Mouse (Mus musculus) heart, embryonic 12.5 days (tissue): ENCODE results near the gene Ccl6. TPM values are rescaled to one million over a fixed set of nuclear protein-coding genes. Genes with fewer than 3 reads are reported as not detected.

Experiments
- ATAC-seq: fragments of 200-750 bp; cut with Nextera tagmentation; 2 replicates; pipeline ENCODE4 v1.8.0; 2017; ENCODE audit warnings: moderate TSS enrichment, moderate library complexity; ENCODE audit not compliant: insufficient number of reproducible peaks, low FRiP score
- H3K27ac ChIP-seq: fragments of 300-500 bp; sonication (generic); 2 replicates; pipeline ENCODE4 v1.5.1; 2016; ENCODE audit warnings: mild to moderate bottlenecking, moderate library complexity; ENCODE audit not compliant: poor library complexity, severe bottlenecking
- H3K27me3 ChIP-seq: fragments of 300-500 bp; sonication (generic); replicated peaks from 2 replicates; pipeline ENCODE4 v1.6.1; 2016; ENCODE audit warnings: mild to moderate bottlenecking, moderate library complexity
- H3K36me3 ChIP-seq: fragments of 300-500 bp; sonication (generic); 2 replicates; pipeline ENCODE4 v1.6.1; 2016; ENCODE audit warnings: mild to moderate bottlenecking, moderate library complexity
- H3K4me1 ChIP-seq: fragments of 300-500 bp; sonication (generic); replicated peaks from 2 replicates; pipeline ENCODE4 v1.6.1; 2016; ENCODE audit warnings: mild to moderate bottlenecking
- H3K4me2 ChIP-seq: fragments of 300-500 bp; sonication (generic); 2 replicates; pipeline ENCODE4 v1.6.1; 2016; ENCODE audit warnings: mild to moderate bottlenecking, moderate library complexity
- H3K4me3 ChIP-seq: fragments of 300-500 bp; sonication (generic); 2 replicates; pipeline ENCODE4 v1.5.1; 2016; ENCODE audit warnings: mild to moderate bottlenecking
- H3K9ac ChIP-seq: fragments of 300-500 bp; sonication (generic); 2 replicates; pipeline ENCODE4 v1.6.1; 2016; ENCODE audit warnings: mild to moderate bottlenecking, moderate library complexity
- H3K9me3 ChIP-seq: fragments of 300-500 bp; sonication (generic); replicated peaks from 2 replicates; pipeline ENCODE4 v1.6.1; 2016; ENCODE audit warnings: mild to moderate bottlenecking, moderate library complexity
- WGBS: fragments of 180-500 bp; shearing (Covaris S2); methylation state at CpG from one replicate; pipeline ENCODE4 v1.1.7; 2016; 5-methylcytosine and 5-hydroxymethylcytosine counted together
- polyA plus RNA-seq: library from polyadenylated mRNA; unstranded; fragments of >200 nt; fragmentation: Nextera tagmentation; extraction: Ambion mirVana; gene quantifications from 2 replicates; pipeline ENCODE4 v1.2.1, GENCODE M21; 2016

The Ccl6 gene
- polyA plus RNA-seq, 1 experiment from 2014 or later, result 1.5 TPM

GRCm38 (mm10) chr11:83576927-83577555 lies 15.8 kb downstream of the Ccl6 start:
- Histone ChIP-seq H3K4me1 (no peaks in the 10 kb centered on the region), H3K27me3 (no peaks in the 10 kb centered on the region), H3K27ac (no peak overlapping the region), H3K4me2 (no peak overlapping the region), H3K4me3 (no peak overlapping the region), H3K9me3 (no peaks in the 10 kb centered on the region), H3K9ac (no peak overlapping the region), H3K36me3 (no peaks in the 10 kb centered on the region)
- WGBS, result 77% methylated on average over 4 of the region's 4 CpGs
- ATAC-seq, result no peak

GRCm38 (mm10) chr11:83572834-83573233 lies 20.1 kb downstream of the Ccl6 start:
- Histone ChIP-seq H3K4me2 (no peak overlapping the region), H3K9me3 (no peaks in the 10 kb centered on the region), H3K4me1 (no peaks in the 10 kb centered on the region), H3K27ac (no peak overlapping the region), H3K36me3 (no peaks in the 10 kb centered on the region), H3K9ac (no peak overlapping the region), H3K27me3 (peaks cover 6% of the 10 kb centered on the region; the same call in 1 of the 2 replicates), H3K4me3 (no peak overlapping the region)
- ATAC-seq, result no peak
- 60% methylated on average over 9 of the region's 9 CpGs for WGBS

GRCm38 (mm10) chr11:83572223-83572622 lies 20.7 kb downstream of the Ccl6 start:
- no peak overlapping the region for H3K4me2 ChIP-seq
- no peaks in the 10 kb centered on the region for H3K36me3 ChIP-seq
- ATAC-seq, result no peak
- no peak overlapping the region for H3K9ac ChIP-seq
- H3K9me3 ChIP-seq, result no peaks in the 10 kb centered on the region
- H3K4me1 ChIP-seq, result no peaks in the 10 kb centered on the region
- H3K27me3 ChIP-seq, result peaks cover 6% of the 10 kb centered on the region; the same call in 1 of the 2 replicates
- 77% methylated on average over 8 of the region's 8 CpGs for WGBS
- no peak overlapping the region for H3K27ac ChIP-seq
- no peak overlapping the region for H3K4me3 ChIP-seq

GRCm38 (mm10) chr11:83570189-83570588 lies 22.7 kb downstream of the Ccl6 start:
- Histone ChIP-seq H3K9me3 (no peaks in the 10 kb centered on the region), H3K9ac (no peak overlapping the region), H3K27me3 (peaks cover 6% of the 10 kb centered on the region; the same call in 1 of the 2 replicates), H3K4me2 (no peak overlapping the region), H3K4me3 (no peak overlapping the region), H3K4me1 (no peaks in the 10 kb centered on the region), H3K27ac (no peak overlapping the region), H3K36me3 (no peaks in the 10 kb centered on the region)
- no peak for ATAC-seq
- 81% methylated on average over 2 of the region's 2 CpGs for WGBS

GRCm38 (mm10) chr11:83569249-83569648 lies 23.6 kb downstream of the Ccl6 start:
- Histone ChIP-seq H3K9ac (no peak overlapping the region), H3K4me1 (no peaks in the 10 kb centered on the region), H3K27ac (no peak overlapping the region), H3K4me2 (no peak overlapping the region), H3K9me3 (no peaks in the 10 kb centered on the region), H3K4me3 (no peak overlapping the region), H3K27me3 (peaks cover 6% of the 10 kb centered on the region; the same call in 1 of the 2 replicates), H3K36me3 (no peaks in the 10 kb centered on the region)
- no peak for ATAC-seq
- WGBS, result 84% methylated on average over 7 of the region's 7 CpGs

GRCm38 (mm10) chr11:83568786-83569185 lies 24.1 kb downstream of the Ccl6 start:
- no peaks in the 10 kb centered on the region for H3K4me1 ChIP-seq
- WGBS, result 84% methylated on average over 3 of the region's 3 CpGs
- H3K27ac ChIP-seq, result no peak overlapping the region
- ATAC-seq, result no peak
- no peak overlapping the region for H3K9ac ChIP-seq
- H3K4me2 ChIP-seq, result no peak overlapping the region
- no peaks in the 10 kb centered on the region for H3K36me3 ChIP-seq
- H3K9me3 ChIP-seq, result no peaks in the 10 kb centered on the region
- no peak overlapping the region for H3K4me3 ChIP-seq
- peaks cover 6% of the 10 kb centered on the region; the same call in 1 of the 2 replicates for H3K27me3 ChIP-seq

- no peak overlapping the region for H3K27ac ChIP-seq
- H3K4me2 ChIP-seq, result no peak overlapping the region
- no peak for ATAC-seq
- no peaks in the 10 kb centered on the region for H3K4me1 ChIP-seq
- WGBS, result 85% methylated on average over 9 of the region's 9 CpGs
- H3K27me3 ChIP-seq, result peaks cover 6% of the 10 kb centered on the region; the same call in 1 of the 2 replicates
- no peaks in the 10 kb centered on the region for H3K36me3 ChIP-seq
- H3K9me3 ChIP-seq, result no peaks in the 10 kb centered on the region
- no peak overlapping the region for H3K4me3 ChIP-seq
- H3K9ac ChIP-seq, result no peak overlapping the region
Measured at GRCm38 (mm10) chr11:83568061-83568460, 24.8 kb downstream of the Ccl6 start.

GRCm38 (mm10) chr11:83567311-83567710 lies 25.6 kb downstream of the Ccl6 start:
- Histone ChIP-seq H3K27me3 (peaks cover 6% of the 10 kb centered on the region; the same call in 1 of the 2 replicates), H3K4me2 (no peak overlapping the region), H3K9me3 (no peaks in the 10 kb centered on the region), H3K4me3 (no peak overlapping the region), H3K36me3 (no peaks in the 10 kb centered on the region), H3K9ac (no peak overlapping the region), H3K27ac (no peak overlapping the region), H3K4me1 (no peaks in the 10 kb centered on the region)
- ATAC-seq, result no peak
- 55% methylated on average over 7 of the region's 7 CpGs for WGBS

GRCm38 (mm10) chr11:83566617-83567016 lies 26.3 kb downstream of the Ccl6 start:
- no peak overlapping the region for H3K4me2 ChIP-seq
- H3K36me3 ChIP-seq, result no peaks in the 10 kb centered on the region
- H3K4me3 ChIP-seq, result no peak overlapping the region
- no peak overlapping the region for H3K9ac ChIP-seq
- H3K27ac ChIP-seq, result no peak overlapping the region
- no peaks in the 10 kb centered on the region for H3K4me1 ChIP-seq
- H3K27me3 ChIP-seq, result peaks cover 6% of the 10 kb centered on the region; the same call in 1 of the 2 replicates
- no peak for ATAC-seq
- no peaks in the 10 kb centered on the region for H3K9me3 ChIP-seq

- H3K4me3 ChIP-seq, result no peak overlapping the region
- no peaks in the 10 kb centered on the region for H3K9me3 ChIP-seq
- no peaks in the 10 kb centered on the region for H3K4me1 ChIP-seq
- no peak overlapping the region for H3K4me2 ChIP-seq
- H3K9ac ChIP-seq, result no peak overlapping the region
- 68% methylated on average over 2 of the region's 2 CpGs for WGBS
- no peaks in the 10 kb centered on the region for H3K36me3 ChIP-seq
- no peak for ATAC-seq
- H3K27me3 ChIP-seq, result no peaks in the 10 kb centered on the region; the same call in 1 of the 2 replicates
- no peak overlapping the region for H3K27ac ChIP-seq
Measured at GRCm38 (mm10) chr11:83563754-83564153, 29.1 kb downstream of the Ccl6 start.

- no peaks in the 10 kb centered on the region for H3K4me1 ChIP-seq
- WGBS, result 70% methylated on average over 6 of the region's 6 CpGs
- no peak overlapping the region for H3K27ac ChIP-seq
- no peaks in the 10 kb centered on the region for H3K27me3 ChIP-seq
- no peaks in the 10 kb centered on the region for H3K36me3 ChIP-seq
- ATAC-seq, result no peak
- H3K4me3 ChIP-seq, result no peak overlapping the region
- no peaks in the 10 kb centered on the region for H3K9me3 ChIP-seq
- H3K9ac ChIP-seq, result no peak overlapping the region
- H3K4me2 ChIP-seq, result no peak overlapping the region
Measured at GRCm38 (mm10) chr11:83562311-83562887, 30.5 kb downstream of the Ccl6 start.

GRCm38 (mm10) chr11:83560405-83560804 lies 32.5 kb downstream of the Ccl6 start:
- WGBS, result 70% methylated on average over 6 of the region's 6 CpGs
- H3K27me3 ChIP-seq, result no peaks in the 10 kb centered on the region
- H3K4me3 ChIP-seq, result no peak overlapping the region
- H3K27ac ChIP-seq, result no peak overlapping the region
- H3K9ac ChIP-seq, result no peak overlapping the region
- H3K36me3 ChIP-seq, result no peaks in the 10 kb centered on the region
- no peak for ATAC-seq
- no peaks in the 10 kb centered on the region for H3K9me3 ChIP-seq
- H3K4me1 ChIP-seq, result no peaks in the 10 kb centered on the region
- H3K4me2 ChIP-seq, result no peak overlapping the region
